Mouse (Mus musculus) adrenal gland, postnatal 10 days (tissue): ENCODE results near the gene Pjvk. TPM values are rescaled to one million over a fixed set of nuclear protein-coding genes. Genes with fewer than 3 reads are reported as not detected.

ENCODE experiments used
- DNase-seq: peaks from one replicate; pipeline ENCODE4 v3.0.0; 2021; ENCODE audit warnings: mixed read lengths
- total RNA-seq, 2 experiments: library from RNA; stranded (reverse); gene quantifications; 2 replicates each; pipeline ENCODE4 v1.2.3; 2021

The Pjvk gene
- total RNA-seq, 2 experiments from 2014 or later: 0.51 to 1.2 TPM

GRCm38 (mm10) chr2:76671641-76672040 is 23.4 kb downstream of the Pjvk start:
- no peak for DNase-seq

GRCm38 (mm10) chr2:76672134-76672745 is 24.0 kb downstream of the Pjvk start:
- no peak for DNase-seq

GRCm38 (mm10) chr2:76672966-76673392 is 24.7 kb downstream of the Pjvk start, which contains the start of gene Fkbp7:
Gene Fkbp7, minus strand, starts transcription at chr2:76673116.
- DNase-seq: peak; percentile 95

- peak; percentile 63 for DNase-seq
Observed at GRCm38 (mm10) chr2:76673472-76674081, 25.3 kb downstream of the Pjvk start.

GRCm38 (mm10) chr2:76674725-76675427 is 26.6 kb downstream of the Pjvk start, which contains the start of gene Plekha3:
Gene Plekha3, plus strand, starts transcription at chr2:76675281.
- DNase-seq: peak; percentile 92

- peak; percentile 36 for DNase-seq
Observed at GRCm38 (mm10) chr2:76675451-76675850, 27.2 kb downstream of the Pjvk start.

GRCm38 (mm10) chr2:76675949-76676348 is 27.7 kb downstream of the Pjvk start:
- no peak for DNase-seq

- DNase-seq: no peak
Observed at GRCm38 (mm10) chr2:76676401-76677226, 28.3 kb downstream of the Pjvk start.

- DNase-seq: no peak
Observed at GRCm38 (mm10) chr2:76682301-76682700, 34.0 kb downstream of the Pjvk start.

- no peak for DNase-seq
Observed at GRCm38 (mm10) chr2:76686986-76687385, 38.7 kb downstream of the Pjvk start.

GRCm38 (mm10) chr2:76687608-76688007 is 39.3 kb downstream of the Pjvk start:
- no peak for DNase-seq

- DNase-seq: no peak
Observed at GRCm38 (mm10) chr2:76688162-76688561, 39.9 kb downstream of the Pjvk start.

- DNase-seq: peak; percentile 61
Observed at GRCm38 (mm10) chr2:76690436-76691204, 42.3 kb downstream of the Pjvk start.

- no peak for DNase-seq
Observed at GRCm38 (mm10) chr2:76693765-76694164, 45.5 kb downstream of the Pjvk start.

- no peak for DNase-seq
Observed at GRCm38 (mm10) chr2:76695290-76695689, 47.0 kb downstream of the Pjvk start.

GRCm38 (mm10) chr2:76702188-76702587 is 53.9 kb downstream of the Pjvk start:
- DNase-seq: no peak

- no peak for DNase-seq
Observed at GRCm38 (mm10) chr2:76702751-76703150, 54.5 kb downstream of the Pjvk start.

GRCm38 (mm10) chr2:76705655-76706054 is 57.4 kb downstream of the Pjvk start:
- no peak for DNase-seq
